Mouse (Mus musculus) 3134 (cell line): ENCODE measurements at regions not wholly inside any gene's neighbourhood (a gene's known extent, or its start where the extent isn't known, plus 50 kb on each side); places are given as distances from the start of the nearest gene placed in this dataset.

ENCODE experiments used
- DNase-seq: peaks from one replicate; pipeline ENCODE4 v3.0.0-alpha.2; 2011; ENCODE audit warnings: low spot score; ENCODE audit not compliant: insufficient read length; ENCODE audit errors: extremely low read depth

- DNase-seq: peak; percentile 28
These were observed 55.6 kb downstream of the Evx1 start for GRCm38 (mm10) chr6:52368734-52369412.

- no peak for DNase-seq
These were observed 57.6 kb downstream of the Evx1 start for GRCm38 (mm10) chr6:52370806-52371360.

- no peak for DNase-seq
These were observed 65.8 kb downstream of the Evx1 start for GRCm38 (mm10) chr6:52379146-52379545.

GRCm38 (mm10) chr6:52379588-52379987 lies 66.3 kb downstream of the Evx1 start:
- no peak for DNase-seq

GRCm38 (mm10) chr6:52385044-52385443 lies 71.7 kb downstream of the Evx1 start:
- DNase-seq: no peak

- no peak for DNase-seq
These were observed 88.1 kb downstream of the Evx1 start for GRCm38 (mm10) chr6:52401404-52401803.

- no peak for DNase-seq
These were observed 96.7 kb downstream of the Evx1 start for GRCm38 (mm10) chr6:52409991-52410390.

GRCm38 (mm10) chr6:52410711-52411110 lies 97.4 kb downstream of the Evx1 start:
- DNase-seq: no peak

GRCm38 (mm10) chr6:52411302-52411701 lies 98.0 kb downstream of the Evx1 start:
- DNase-seq: no peak

GRCm38 (mm10) chr6:52413639-52414038 lies 100.3 kb downstream of the Evx1 start:
- no peak for DNase-seq

- no peak for DNase-seq
These were observed 102.1 kb downstream of the Evx1 start for GRCm38 (mm10) chr6:52415341-52415946.

GRCm38 (mm10) chr6:52416491-52416890 lies 103.2 kb downstream of the Evx1 start:
- no peak for DNase-seq

- no peak for DNase-seq
These were observed 104.3 kb downstream of the Evx1 start for GRCm38 (mm10) chr6:52417439-52418124.

GRCm38 (mm10) chr6:52418451-52419170 lies 105.3 kb downstream of the Evx1 start:
- no peak for DNase-seq

GRCm38 (mm10) chr6:52420276-52420970 lies 107.1 kb downstream of the Evx1 start:
- no peak for DNase-seq

- no peak for DNase-seq
These were observed 108.5 kb downstream of the Evx1 start for GRCm38 (mm10) chr6:52421771-52422170.

GRCm38 (mm10) chr6:52422686-52423085 lies 109.4 kb downstream of the Evx1 start:
- no peak for DNase-seq

GRCm38 (mm10) chr6:52423581-52424107 lies 110.3 kb downstream of the Evx1 start:
- no peak for DNase-seq

- DNase-seq: no peak
These were observed 111.1 kb downstream of the Evx1 start for GRCm38 (mm10) chr6:52424440-52424839.

GRCm38 (mm10) chr6:52425082-52425481 lies 111.8 kb downstream of the Evx1 start:
- no peak for DNase-seq
